Mouse (Mus musculus) adrenal gland, adult 10 weeks (tissue): ENCODE measurements around the gene Wdr17. TPM values are rescaled to one million over a fixed set of nuclear protein-coding genes. Genes with fewer than 3 reads are reported as not detected.

ENCODE experiments used
- polyA plus RNA-seq: library from polyadenylated mRNA; stranded (reverse); fragments of 350-450 nt; fragmentation: Illumina TruSeq; extraction: RNeasy Lipid Tissue Mini Kit (QIAGEN cat#74804); gene quantifications from one replicate; pipeline ENCODE4 v1.2.3, GENCODE M21; 2014; ENCODE audit warnings: low read depth, low replicate concordance

The Wdr17 gene
- polyA plus RNA-seq = 2.4 TPM

DNA sequence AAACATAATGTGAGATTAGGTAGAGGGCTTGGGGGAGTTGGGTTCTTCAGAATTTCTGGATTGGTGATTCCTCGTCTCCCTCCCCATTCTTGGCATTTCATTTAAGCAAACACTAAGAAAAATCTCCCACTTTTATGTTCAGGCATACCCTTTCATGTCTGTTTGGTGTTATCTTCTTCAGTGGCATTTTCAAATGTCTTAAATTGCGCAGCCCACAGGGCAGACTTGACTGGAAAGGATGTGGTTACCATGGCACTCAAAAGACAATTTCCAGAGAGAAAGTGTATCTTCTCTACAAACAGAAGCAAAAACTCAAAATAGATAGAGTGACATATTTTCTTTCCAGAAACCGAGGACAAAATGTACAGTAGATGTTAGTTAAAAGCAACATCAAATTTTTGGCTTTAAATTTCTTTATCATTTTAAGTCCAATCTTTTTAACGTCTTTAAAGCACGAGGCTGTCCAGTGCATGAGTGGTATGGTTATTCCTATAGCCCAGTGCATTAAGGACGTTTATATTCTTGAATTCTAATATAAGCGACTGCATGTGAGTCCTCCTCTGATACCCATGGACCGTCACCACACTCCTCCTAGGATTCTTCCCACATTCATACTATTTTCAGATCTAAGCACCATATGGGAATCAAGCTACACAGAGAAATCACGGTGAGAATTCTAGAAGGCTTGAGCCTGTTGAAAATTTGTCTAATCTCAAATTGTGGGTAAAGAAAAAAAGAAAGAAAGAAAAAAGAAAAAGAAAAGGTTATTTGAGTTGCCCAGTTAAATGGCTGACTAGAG, at the start of gene Wdr17:
Gene Wdr17, minus strand, starts transcription at position 198 of the 799 bp plus-strand sequence.

GRCm38 (mm10) chr8:54600671-54601251, 286.2 kb downstream of the Wdr17 start, which contains the start of gene Spata4:
TSS of gene Spata4 (plus strand) at chr8:54600781.

Other genes with a start within 250 kb of the Wdr17 start
- 8.9 TPM for gene Gpm6a, start 67.7 kb upstream of the Wdr17 start, polyA plus RNA-seq